1 mouse cellular context compared by ENCODE assay signal in the genomic region with DNA sequence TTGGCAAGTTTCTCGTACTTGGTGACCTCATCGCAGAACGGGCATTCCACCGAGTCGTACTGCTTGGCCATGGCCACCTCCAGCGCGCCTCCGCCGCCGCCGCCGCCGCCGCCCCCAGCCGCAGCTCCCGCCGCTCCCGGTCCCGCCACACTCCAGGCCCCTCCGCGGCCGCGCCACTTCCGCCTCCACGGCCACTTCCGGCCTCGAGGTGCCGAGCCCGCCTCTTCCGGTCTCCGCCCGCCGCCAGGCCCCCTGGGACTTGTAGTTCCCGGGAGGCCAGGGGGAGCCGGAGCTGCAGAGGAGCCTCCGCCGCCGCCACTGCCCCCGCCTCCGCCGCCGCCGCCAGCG.
TF ChIP-seq lines count a peak whose summit lies in the region.

No protein-coding gene starts in this region.

TF ChIP-seq in CH12.LX, 34 proteins besides CTCF, POLR2A, EP300 and RAD21:
- TF ChIP-seq TCF12 (IDR thresholded peaks at IDR 0.05; ENCODE audit: low read depth, low read length), result peak; percentile 56; the same call in 1 of the 2 replicates
- no peak for TF ChIP-seq BHLHE40 (IDR thresholded peaks at IDR 0.05; ENCODE audit: low read depth, low read length)
- TF ChIP-seq NRF1 (IDR thresholded peaks at IDR 0.05; ENCODE audit: low read depth, low read length), result no peak
- peak; percentile 90; the same call in 1 of the 2 replicates for TF ChIP-seq SIN3A (IDR thresholded peaks at IDR 0.05; ENCODE audit: low read length)
- TF ChIP-seq ELF1 (IDR thresholded peaks at IDR 0.05; ENCODE audit: low read depth, low read length), result peak; percentile 97
- TF ChIP-seq USF1 (IDR thresholded peaks at IDR 0.05; ENCODE audit: low read depth, low read length), result peak; percentile 12; the same call in 1 of the 2 replicates
- TF ChIP-seq MYC (IDR thresholded peaks at IDR 0.05; ENCODE audit: low read depth, low read length), result no peak
- peak; percentile 63; the same call in 1 of the 2 replicates for TF ChIP-seq GABPA (IDR thresholded peaks at IDR 0.05; ENCODE audit: insufficient replicate concordance, low read depth, low read length)
- no peak for TF ChIP-seq E2F4 (IDR thresholded peaks at IDR 0.05; ENCODE audit: insufficient replicate concordance, low read depth, low read length)
- peak; percentile 75 for TF ChIP-seq MXI1 (IDR thresholded peaks at IDR 0.05; ENCODE audit: low read depth, low read length)
- no peak for TF ChIP-seq TBP (conservative IDR thresholded peaks at IDR 0.05; ENCODE audit: low read depth, low read length)
- TF ChIP-seq KAT2A (IDR thresholded peaks at IDR 0.05; ENCODE audit: insufficient replicate concordance, low read length), result peak; percentile 97
- TF ChIP-seq HCFC1 (IDR thresholded peaks at IDR 0.05; ENCODE audit: low read depth, low read length), result peak; percentile 91
- TF ChIP-seq ZC3H11A (IDR thresholded peaks at IDR 0.05; ENCODE audit: low read depth, low read length), result no peak
- TF ChIP-seq JUND (conservative IDR thresholded peaks at IDR 0.05; ENCODE audit: low read depth, low read length), result no peak
- TF ChIP-seq NELFE (IDR thresholded peaks at IDR 0.05; ENCODE audit: low read depth, low read length), result no peak
- TF ChIP-seq CHD1 (IDR thresholded peaks at IDR 0.05; ENCODE audit: low read depth, low read length), result no peak
- no peak for TF ChIP-seq MEF2A (IDR thresholded peaks at IDR 0.05; ENCODE audit: borderline replicate concordance, low read depth, low read length)
- TF ChIP-seq UBTF (IDR thresholded peaks at IDR 0.05; ENCODE audit: low read depth, low read length), result no peak
TF ChIP-seq in CH12.LX: peak in this region for 8.
